Comparison of ENCODE assay signal across 14 mouse cellular contexts in genomic region chr5:25791570-25791969, GRCm38 (mm10). TPM values are rescaled to one million over a fixed set of nuclear protein-coding genes. Genes with fewer than 3 reads are reported as not detected.
"Had no signal": no experiment of that assay in that cellular context is flagged by ENCODE, and none has a peak within 500 bp of the region (broad histone marks: within the 10 kb centered on the region; RNA-seq: fewer than 3 reads in every experiment).

No protein-coding gene starts in this region.

- H3K27ac ChIP-seq: kidney, postnatal 0 days; limb, embryonic 15.5 days; liver, embryonic 12.5 days; midbrain, embryonic 10.5 days; midbrain, embryonic 15.5 days; neural tube, embryonic 12.5 days; stomach, embryonic 15.5 days had no signal

- H3K4me2 ChIP-seq: limb, embryonic 15.5 days; liver, embryonic 12.5 days; lung, embryonic 14.5 days; midbrain, embryonic 15.5 days; neural tube, embryonic 12.5 days; stomach, embryonic 15.5 days had no signal

- H3K4me3 ChIP-seq: limb, embryonic 15.5 days; liver, embryonic 12.5 days; midbrain, embryonic 10.5 days; midbrain, embryonic 15.5 days; neural tube, embryonic 12.5 days; stomach, embryonic 15.5 days had no signal

- H3K9me3 ChIP-seq: limb, embryonic 15.5 days; liver, embryonic 12.5 days; midbrain, embryonic 10.5 days; midbrain, embryonic 15.5 days; neural tube, embryonic 12.5 days; stomach, embryonic 15.5 days had no signal

- H3K27me3 ChIP-seq: limb, embryonic 15.5 days; liver, embryonic 12.5 days; midbrain, embryonic 15.5 days; neural tube, embryonic 12.5 days; stomach, embryonic 15.5 days had no signal

- H3K9ac ChIP-seq: limb, embryonic 15.5 days; liver, embryonic 12.5 days; lung, embryonic 14.5 days; midbrain, embryonic 15.5 days; neural tube, embryonic 12.5 days; stomach, embryonic 15.5 days had no signal

- H3K36me3 ChIP-seq: limb, embryonic 15.5 days; liver, embryonic 12.5 days; midbrain, embryonic 10.5 days; midbrain, embryonic 15.5 days; neural tube, embryonic 12.5 days; stomach, embryonic 15.5 days had no signal

- H3K4me1 ChIP-seq: limb, embryonic 15.5 days; liver, embryonic 12.5 days; midbrain, embryonic 10.5 days; midbrain, embryonic 15.5 days; neural tube, embryonic 12.5 days; stomach, embryonic 15.5 days had no signal

- DNase-seq: kidney, adult 9 months; kidney, postnatal 36 days; lung, embryonic 14.5 days; lung, postnatal 10 days; lung, postnatal 4 days; thymus, postnatal 36 days had no signal

- ATAC-seq: liver, embryonic 12.5 days; midbrain, embryonic 15.5 days had no signal

RNA-seq across cellular contexts. Expression of gene Actr3b, which starts 31.8 kb away (rescaled TPM):
- total RNA-seq: monocyte, adult 5-6 weeks had no signal
